12 mouse cellular contexts compared by ENCODE assay signal in genomic region chr12:76818120-76818519, GRCm38 (mm10). TPM values are rescaled to one million over a fixed set of nuclear protein-coding genes. Genes with fewer than 3 reads are reported as not detected.
DNase-seq lines count a peak whose midpoint lies in the region; ATAC-seq and TF ChIP-seq lines count a peak whose summit lies in the region.
"Had no signal": no experiment of that assay in that cellular context is flagged by ENCODE, and none has a peak within 500 bp of the region (broad histone marks: within the 10 kb centered on the region; RNA-seq: fewer than 3 reads in every experiment).

No protein-coding gene starts in this region.

- peak; percentile 76; the same call in 1 of the 2 replicates for TF ChIP-seq EP300 in ES-Bruce4 (IDR thresholded peaks at IDR 0.05; ENCODE audit: insufficient read depth, low read depth, low read length)

- no peak overlapping the region for H3K9ac ChIP-seq in ES-Bruce4 (ENCODE audit: low read depth, poor library complexity, severe bottlenecking)
- no peak overlapping the region for H3K9ac ChIP-seq in intestine, postnatal 0 days (ENCODE audit: low read depth, low read length)
- H3K9ac ChIP-seq in limb, embryonic 15.5 days: no peak overlapping the region
- no peak overlapping the region for H3K9ac ChIP-seq in hindbrain, embryonic 16.5 days (ENCODE audit: low read depth, low read length)

- no peak overlapping the region for H3K4me2 ChIP-seq in intestine, postnatal 0 days (replicated peaks; ENCODE audit: low read depth)
- no peak overlapping the region for H3K4me2 ChIP-seq in limb, embryonic 15.5 days
- no peak overlapping the region for H3K4me2 ChIP-seq in hindbrain, embryonic 16.5 days (ENCODE audit: low read length)

- WGBS in intestine, postnatal 0 days: 59% methylated on average over 4 of the region's 4 CpGs
- WGBS in limb, embryonic 15.5 days: 57% methylated on average over 4 of the region's 4 CpGs
- 66% methylated on average over 4 of the region's 4 CpGs for WGBS in hindbrain, embryonic 16.5 days

- peak overlapping the region; percentile 62 for H3K27ac ChIP-seq in ES-Bruce4 (ENCODE audit: insufficient read depth, low read length)
- H3K27ac ChIP-seq in intestine, postnatal 0 days (ENCODE audit: low read depth, low read length): no peak overlapping the region
- H3K27ac ChIP-seq in limb, embryonic 15.5 days: peak overlapping the region; percentile 47; the same call in 1 of the 2 replicates
- H3K27ac ChIP-seq in hindbrain, embryonic 16.5 days (ENCODE audit: low read depth, low read length): no peak overlapping the region

- no peak for TF ChIP-seq CTCF in ES-Bruce4 (IDR thresholded peaks at IDR 0.05; ENCODE audit: low read depth, low read length)
- no peak for TF ChIP-seq CTCF in intestine, postnatal 0 days (IDR thresholded peaks at IDR 0.05; ENCODE audit: low read depth)

- no peaks in the 10 kb centered on the region for H3K36me3 ChIP-seq in ES-Bruce4 (ENCODE audit: control insufficient read depth, insufficient read depth, low read length, poor library complexity, severe bottlenecking)
- H3K36me3 ChIP-seq in intestine, postnatal 0 days (ENCODE audit: control insufficient read depth, insufficient read depth): no peaks in the 10 kb centered on the region
- no peaks in the 10 kb centered on the region for H3K36me3 ChIP-seq in limb, embryonic 15.5 days
- no peaks in the 10 kb centered on the region for H3K36me3 ChIP-seq in hindbrain, embryonic 16.5 days (ENCODE audit: control insufficient read depth, insufficient read depth, low read length)

- peak; percentile 92 for DNase-seq in ZHBTc4 (ENCODE audit: low read depth, low spot score)
- no peak for DNase-seq in spleen, postnatal 14 days (ENCODE audit: low spot score in 2 of 2)
- no peak for DNase-seq in gastrocnemius, postnatal 36 days
- DNase-seq: gastrocnemius, postnatal 14 days; layer of hippocampus, postnatal 36 days; thymus, postnatal 25 days had no signal

- no peak overlapping the region for H3K4me3 ChIP-seq in ES-Bruce4 (ENCODE audit: low read depth, low read length)
- no peak overlapping the region for H3K4me3 ChIP-seq in intestine, postnatal 0 days (ENCODE audit: low read depth, low read length)
- no peak overlapping the region for H3K4me3 ChIP-seq in limb, embryonic 15.5 days
- H3K4me3 ChIP-seq in hindbrain, embryonic 16.5 days (ENCODE audit: low read length): no peak overlapping the region

- peak; percentile 46 for ATAC-seq in intestine, postnatal 0 days
- ATAC-seq in limb, embryonic 15.5 days (ENCODE audit: insufficient number of reproducible peaks, low FRiP score, low TSS enrichment, low read depth): peak; percentile 59; the same call in 1 of the 2 replicates
- ATAC-seq in frontal cortex, adult (ENCODE audit: low TSS enrichment): no peak
- ATAC-seq in hindbrain, embryonic 16.5 days: no peak

- peaks cover 5% of the 10 kb centered on the region for H3K4me1 ChIP-seq in ES-Bruce4 (ENCODE audit: control insufficient read depth, insufficient read depth, low read length)
- H3K4me1 ChIP-seq in intestine, postnatal 0 days (replicated peaks; ENCODE audit: control insufficient read depth, insufficient read depth, low read length): no peaks in the 10 kb centered on the region; the same call in 1 of the 2 replicates
- peaks cover 48% of the 10 kb centered on the region for H3K4me1 ChIP-seq in limb, embryonic 15.5 days
- H3K4me1 ChIP-seq in hindbrain, embryonic 16.5 days (ENCODE audit: control insufficient read depth, insufficient read depth, low read depth, low read length): peaks cover 29% of the 10 kb centered on the region

- no peaks in the 10 kb centered on the region for H3K27me3 ChIP-seq in ES-Bruce4 (ENCODE audit: control insufficient read depth, insufficient read depth, low read length, poor library complexity, severe bottlenecking)
- peaks cover 10% of the 10 kb centered on the region; the same call in 1 of the 2 replicates for H3K27me3 ChIP-seq in intestine, postnatal 0 days (replicated peaks; ENCODE audit: control insufficient read depth, insufficient read depth, low read length)
- H3K27me3 ChIP-seq in limb, embryonic 15.5 days: peaks cover 5% of the 10 kb centered on the region; the same call in 1 of the 2 replicates
- H3K27me3 ChIP-seq in hindbrain, embryonic 16.5 days (replicated peaks; ENCODE audit: control insufficient read depth, insufficient read depth, low read length): no peaks in the 10 kb centered on the region

- no peak for TF ChIP-seq POLR2A in ES-Bruce4 (IDR thresholded peaks at IDR 0.05; ENCODE audit: insufficient read depth, low read length)

- intact Hi-C loops in gastrocnemius, postnatal 36 days (cut with DNase I): no loop called here

- no peaks in the 10 kb centered on the region for H3K9me3 ChIP-seq in ES-Bruce4 (replicated peaks; ENCODE audit: control insufficient read depth, insufficient read depth, low read length, poor library complexity, severe bottlenecking)
- H3K9me3 ChIP-seq in intestine, postnatal 0 days (ENCODE audit: control insufficient read depth): no peaks in the 10 kb centered on the region
- H3K9me3 ChIP-seq in limb, embryonic 15.5 days: no peaks in the 10 kb centered on the region
- H3K9me3 ChIP-seq in hindbrain, embryonic 16.5 days (ENCODE audit: control insufficient read depth, low read length): no peaks in the 10 kb centered on the region

RNA-seq across cellular contexts. Expression of gene Rab15, which starts 4.6 kb away (rescaled TPM):
- polyA plus RNA-seq in ES-Bruce4 (2011; ENCODE audit: insufficient read depth, insufficient read length, low read depth, missing spikeins): 34.2 and 40.7 TPM in 2 replicates
- 6.4 and 7.5 TPM in 2 replicates for polyA plus RNA-seq in intestine, postnatal 0 days (2015; fragmentation: Nextera tagmentation; extraction: Ambion mirVana)
- 28.3 and 28.6 TPM in 2 replicates for polyA plus RNA-seq in limb, embryonic 15.5 days (2015; fragmentation: Nextera tagmentation; extraction: Ambion mirVana)
- 1 to 10 TPM; 3.1 to 5.6 TPM for total RNA-seq in gastrocnemius, postnatal 36 days (2021)
- polyA plus RNA-seq in hindbrain, embryonic 16.5 days (2015; fragmentation: Nextera tagmentation; extraction: Ambion mirVana): 59.2 and 59.9 TPM in 2 replicates
- total RNA-seq: megakaryocyte-erythroid progenitor cell, adult 5-6 weeks had no signal

RNA-seq across cellular contexts. Expression of gene Gpx2, which starts 22.8 kb away (rescaled TPM):
- polyA plus RNA-seq in ES-Bruce4 (2011; ENCODE audit: insufficient read depth, insufficient read length, low read depth, missing spikeins): 12.7 and 20.3 TPM in 2 replicates
- polyA plus RNA-seq in intestine, postnatal 0 days (2015; fragmentation: Nextera tagmentation; extraction: Ambion mirVana): 132 and 148 TPM in 2 replicates
- polyA plus RNA-seq in limb, embryonic 15.5 days (2015; fragmentation: Nextera tagmentation; extraction: Ambion mirVana): 0.20 and 0.41 TPM in 2 replicates
- not detected for total RNA-seq in gastrocnemius, postnatal 36 days (2021)
- polyA plus RNA-seq in hindbrain, embryonic 16.5 days (2015; fragmentation: Nextera tagmentation; extraction: Ambion mirVana): 0.20 and 0.67 TPM in 2 replicates
- total RNA-seq: gastrocnemius, postnatal 14 days; megakaryocyte-erythroid progenitor cell, adult 5-6 weeks had no signal

RNA-seq across cellular contexts. Expression of gene Fntb, which starts 52.7 kb away (rescaled TPM):
- 68.6 and 81.0 TPM in 2 replicates for polyA plus RNA-seq in ES-Bruce4 (2011; ENCODE audit: insufficient read depth, insufficient read length, low read depth, missing spikeins)
- polyA plus RNA-seq in intestine, postnatal 0 days (2015; fragmentation: Nextera tagmentation; extraction: Ambion mirVana): 13.1 and 13.5 TPM in 2 replicates
- polyA plus RNA-seq in limb, embryonic 15.5 days (2015; fragmentation: Nextera tagmentation; extraction: Ambion mirVana): 47.7 and 48.8 TPM in 2 replicates
- total RNA-seq in gastrocnemius, postnatal 36 days (2021): 10 to 100 TPM; 12.2 to 16.1 TPM
- polyA plus RNA-seq in hindbrain, embryonic 16.5 days (2015; fragmentation: Nextera tagmentation; extraction: Ambion mirVana): 41.7 and 47.8 TPM in 2 replicates

RNA-seq across cellular contexts. Expression of gene Churc1, which starts 52.8 kb away (rescaled TPM):
- 30.4 and 30.7 TPM in 2 replicates for polyA plus RNA-seq in ES-Bruce4 (2011; ENCODE audit: insufficient read depth, insufficient read length, low read depth, missing spikeins)
- polyA plus RNA-seq in intestine, postnatal 0 days (2015; fragmentation: Nextera tagmentation; extraction: Ambion mirVana): 129 and 136 TPM in 2 replicates
- polyA plus RNA-seq in limb, embryonic 15.5 days (2015; fragmentation: Nextera tagmentation; extraction: Ambion mirVana): 108 and 132 TPM in 2 replicates
- total RNA-seq in gastrocnemius, postnatal 36 days (2021): 10 to 100 TPM; 59.7 to 59.8 TPM
- 135 and 139 TPM in 2 replicates for polyA plus RNA-seq in hindbrain, embryonic 16.5 days (2015; fragmentation: Nextera tagmentation; extraction: Ambion mirVana)

Comparison
In these comparisons a context has a peak if more than half of its experiments do, and no peak if none do; other contexts are left out.
1. H3K27ac ChIP-seq: peak in ES-Bruce4 (single experiment) and limb, embryonic 15.5 days (single experiment); none in intestine, postnatal 0 days (single experiment) and hindbrain, embryonic 16.5 days (single experiment).
2. ATAC-seq: peak in intestine, postnatal 0 days (single experiment) and limb, embryonic 15.5 days (single experiment); none in frontal cortex, adult (single experiment) and hindbrain, embryonic 16.5 days (single experiment).